Mouse (Mus musculus): ENCODE data around the gene Prkca. TPM values are rescaled to one million over a fixed set of nuclear protein-coding genes. Genes with fewer than 3 reads are reported as not detected.
A peak's percentile ranks its signal among the peaks of the same experiment; 100 is the strongest.

Prkca gene
- total RNA-seq, 1 experiment, result 8.4 TPM

- H3K36me3 ChIP-seq (ENCODE audit: control insufficient read depth, insufficient read depth, low read length, poor library complexity, severe bottlenecking), result no peaks in the 10 kb centered on the region
- no peaks in the 10 kb centered on the region for H3K4me1 ChIP-seq (ENCODE audit: control insufficient read depth in 2 of 2, insufficient read depth in 2 of 2, low read length in 2 of 2, poor library complexity in 1 of 2)
- no peak overlapping the region for H3K27ac ChIP-seq (ENCODE audit: insufficient read depth, low read depth, low read length, poor library complexity, severe bottlenecking)
- no peak for TF ChIP-seq ZC3H11A (IDR thresholded peaks at IDR 0.05; ENCODE audit: borderline replicate concordance, low read depth, low read length)
- TF ChIP-seq HCFC1 (IDR thresholded peaks at IDR 0.05; ENCODE audit: borderline replicate concordance, insufficient read depth, low read length), result no peak
- TF ChIP-seq ZNF384 (IDR thresholded peaks at IDR 0.05; ENCODE audit: low read depth, low read length), result no peak
- no peak for TF ChIP-seq CHD2 (IDR thresholded peaks at IDR 0.05; ENCODE audit: low read depth, low read length)
- TF ChIP-seq MAFK (IDR thresholded peaks at IDR 0.05; ENCODE audit: insufficient read depth, low read depth, low read length), result no peak
- H3K9me3 ChIP-seq (ENCODE audit: control insufficient read depth, insufficient read depth, low read depth, low read length), result no peaks in the 10 kb centered on the region
- in situ Hi-C loops (cut with MboI; ENCODE audit: low sequenced_read_pairs in 2 of 2, unreplicated experiment in 2 of 2), result no loop called here
- no peak for DNase-seq (ENCODE audit: low read depth, low spot score)
- no peak overlapping the region for H3K4me3 ChIP-seq (ENCODE audit: insufficient read depth in 1 of 2, low read depth in 1 of 2, low read length in 2 of 2, poor library complexity in 1 of 2, severe bottlenecking in 1 of 2)
- H3K9ac ChIP-seq (ENCODE audit: insufficient read depth, low read depth, low read length, poor library complexity, severe bottlenecking), result no peak overlapping the region
Measured at GRCm38 (mm10) chr11:108136341-108136740, 207.4 kb downstream of the Prkca start.

GRCm38 (mm10) chr11:108135407-108136159, 208.1 kb downstream of the Prkca start:
- in situ Hi-C loops (cut with MboI; ENCODE audit: low sequenced_read_pairs in 2 of 2, unreplicated experiment in 2 of 2), result no loop called here
- H3K4me1 ChIP-seq (ENCODE audit: control insufficient read depth in 2 of 2, insufficient read depth in 2 of 2, low read length in 2 of 2, poor library complexity in 1 of 2), result no peaks in the 10 kb centered on the region
- DNase-seq (ENCODE audit: low read depth, low spot score), result no peak
- no peak overlapping the region for H3K9ac ChIP-seq (ENCODE audit: insufficient read depth, low read depth, low read length, poor library complexity, severe bottlenecking)
- H3K36me3 ChIP-seq (ENCODE audit: control insufficient read depth, insufficient read depth, low read length, poor library complexity, severe bottlenecking), result no peaks in the 10 kb centered on the region
- H3K4me3 ChIP-seq (ENCODE audit: insufficient read depth in 1 of 2, low read depth in 1 of 2, low read length in 2 of 2, poor library complexity in 1 of 2, severe bottlenecking in 1 of 2), result no peak overlapping the region
- TF ChIP-seq HCFC1 (IDR thresholded peaks at IDR 0.05; ENCODE audit: borderline replicate concordance, insufficient read depth, low read length) (no peak), ZNF384 (IDR thresholded peaks at IDR 0.05; ENCODE audit: low read depth, low read length) (no peak), ZC3H11A (IDR thresholded peaks at IDR 0.05; ENCODE audit: borderline replicate concordance, low read depth, low read length) (no peak), MAFK (IDR thresholded peaks at IDR 0.05; ENCODE audit: insufficient read depth, low read depth, low read length) (no peak), CHD2 (IDR thresholded peaks at IDR 0.05; ENCODE audit: low read depth, low read length) (no peak)
- H3K9me3 ChIP-seq (ENCODE audit: control insufficient read depth, insufficient read depth, low read depth, low read length), result no peaks in the 10 kb centered on the region
- no peak overlapping the region for H3K27ac ChIP-seq (ENCODE audit: insufficient read depth, low read depth, low read length, poor library complexity, severe bottlenecking)

GRCm38 (mm10) chr11:108128593-108128992, 215.1 kb downstream of the Prkca start:
- H3K9me3 ChIP-seq (ENCODE audit: control insufficient read depth, insufficient read depth, low read depth, low read length), result no peaks in the 10 kb centered on the region
- H3K36me3 ChIP-seq (ENCODE audit: control insufficient read depth, insufficient read depth, low read length, poor library complexity, severe bottlenecking), result no peaks in the 10 kb centered on the region
- H3K4me1 ChIP-seq (ENCODE audit: control insufficient read depth in 2 of 2, insufficient read depth in 2 of 2, low read length in 2 of 2, poor library complexity in 1 of 2), result no peaks in the 10 kb centered on the region
- in situ Hi-C loops (cut with MboI; ENCODE audit: low sequenced_read_pairs in 2 of 2, unreplicated experiment in 2 of 2), result loop anchor here in 1 of 2 experiments (10.0 kb wide), 1 partner anchor 246 kb away; no protein-coding TSS in a partner anchor
- H3K9ac ChIP-seq (ENCODE audit: insufficient read depth, low read depth, low read length, poor library complexity, severe bottlenecking), result no peak overlapping the region
- DNase-seq (ENCODE audit: low read depth, low spot score), result peak; percentile 41
- TF ChIP-seq MAFK (IDR thresholded peaks at IDR 0.05; ENCODE audit: insufficient read depth, low read depth, low read length) (no peak), ZC3H11A (IDR thresholded peaks at IDR 0.05; ENCODE audit: borderline replicate concordance, low read depth, low read length) (no peak), CHD2 (IDR thresholded peaks at IDR 0.05; ENCODE audit: low read depth, low read length) (no peak), HCFC1 (IDR thresholded peaks at IDR 0.05; ENCODE audit: borderline replicate concordance, insufficient read depth, low read length) (no peak), ZNF384 (IDR thresholded peaks at IDR 0.05; ENCODE audit: low read depth, low read length) (no peak)
- no peak overlapping the region for H3K4me3 ChIP-seq (ENCODE audit: insufficient read depth in 1 of 2, low read depth in 1 of 2, low read length in 2 of 2, poor library complexity in 1 of 2, severe bottlenecking in 1 of 2)
- H3K27ac ChIP-seq (ENCODE audit: insufficient read depth, low read depth, low read length, poor library complexity, severe bottlenecking), result no peak overlapping the region

GRCm38 (mm10) chr11:108127908-108128307, 215.8 kb downstream of the Prkca start:
- H3K4me1 ChIP-seq (ENCODE audit: control insufficient read depth in 2 of 2, insufficient read depth in 2 of 2, low read length in 2 of 2, poor library complexity in 1 of 2), result no peaks in the 10 kb centered on the region
- DNase-seq (ENCODE audit: low read depth, low spot score), result no peak
- TF ChIP-seq ZC3H11A (IDR thresholded peaks at IDR 0.05; ENCODE audit: borderline replicate concordance, low read depth, low read length) (no peak), ZNF384 (IDR thresholded peaks at IDR 0.05; ENCODE audit: low read depth, low read length) (no peak)
- H3K27ac ChIP-seq (ENCODE audit: insufficient read depth, low read depth, low read length, poor library complexity, severe bottlenecking), result no peak overlapping the region
- no peak overlapping the region for H3K9ac ChIP-seq (ENCODE audit: insufficient read depth, low read depth, low read length, poor library complexity, severe bottlenecking)
- H3K36me3 ChIP-seq (ENCODE audit: control insufficient read depth, insufficient read depth, low read length, poor library complexity, severe bottlenecking), result no peaks in the 10 kb centered on the region
- H3K4me3 ChIP-seq (ENCODE audit: insufficient read depth in 1 of 2, low read depth in 1 of 2, low read length in 2 of 2, poor library complexity in 1 of 2, severe bottlenecking in 1 of 2), result no peak overlapping the region
- no peaks in the 10 kb centered on the region for H3K9me3 ChIP-seq (ENCODE audit: control insufficient read depth, insufficient read depth, low read depth, low read length)
- in situ Hi-C loops (cut with MboI; ENCODE audit: low sequenced_read_pairs in 2 of 2, unreplicated experiment in 2 of 2), result loop anchor here in 1 of 2 experiments (10.0 kb wide), 1 partner anchor 247 kb away; no protein-coding TSS in a partner anchor
